Comparison of ENCODE assay signal across 10 mouse cellular contexts in genomic region chr2:168274374-168274935, GRCm38 (mm10). TPM values are rescaled to one million over a fixed set of nuclear protein-coding genes. Genes with fewer than 3 reads are reported as not detected.
DNase-seq lines count a peak whose midpoint lies in the region; ATAC-seq and TF ChIP-seq lines count a peak whose summit lies in the region.
"Had no signal": no experiment of that assay in that cellular context is flagged by ENCODE, and none has a peak within 500 bp of the region (broad histone marks: within the 10 kb centered on the region; RNA-seq: fewer than 3 reads in every experiment).

No protein-coding gene starts in this region.

- H3K36me3 ChIP-seq in intestine, embryonic 14.5 days (ENCODE audit: control insufficient read depth, insufficient read depth, low read length), result no peaks in the 10 kb centered on the region
- H3K36me3 ChIP-seq in intestine, embryonic 15.5 days, result no peaks in the 10 kb centered on the region
- H3K36me3 ChIP-seq in kidney, embryonic 16.5 days (ENCODE audit: insufficient read depth, low read length), result no peaks in the 10 kb centered on the region
- H3K36me3 ChIP-seq in liver, embryonic 13.5 days, result no peaks in the 10 kb centered on the region
- H3K36me3 ChIP-seq: embryonic facial prominence, embryonic 15.5 days; neural tube, embryonic 12.5 days had no signal

- no peaks in the 10 kb centered on the region for H3K9me3 ChIP-seq in intestine, embryonic 14.5 days (ENCODE audit: control insufficient read depth, low read length)
- no peaks in the 10 kb centered on the region for H3K9me3 ChIP-seq in intestine, embryonic 15.5 days
- H3K9me3 ChIP-seq in kidney, embryonic 16.5 days (ENCODE audit: low read length), result no peaks in the 10 kb centered on the region
- H3K9me3 ChIP-seq in liver, embryonic 13.5 days (replicated peaks), result no peaks in the 10 kb centered on the region
- H3K9me3 ChIP-seq: embryonic facial prominence, embryonic 15.5 days; neural tube, embryonic 12.5 days had no signal

- no peak overlapping the region for H3K4me3 ChIP-seq in intestine, embryonic 14.5 days (ENCODE audit: low read depth, low read length)
- H3K4me3 ChIP-seq in intestine, embryonic 15.5 days (replicated peaks), result no peak overlapping the region
- H3K4me3 ChIP-seq in embryonic fibroblast, embryonic 13.5 days (ENCODE audit: insufficient read depth, low read length), result no peak overlapping the region
- no peak overlapping the region for H3K4me3 ChIP-seq in kidney, embryonic 16.5 days (ENCODE audit: low read length)
- H3K4me3 ChIP-seq in liver, embryonic 13.5 days (replicated peaks), result no peak overlapping the region
- H3K4me3 ChIP-seq: embryonic facial prominence, embryonic 15.5 days; neural tube, embryonic 12.5 days had no signal

- 11% methylated on average over 11 of the region's 11 CpGs for WGBS in intestine, embryonic 14.5 days
- 10% methylated on average over 11 of the region's 11 CpGs for WGBS in intestine, embryonic 15.5 days
- WGBS in kidney, embryonic 16.5 days, result 9% methylated on average over 11 of the region's 11 CpGs
- 3% methylated on average over 11 of the region's 11 CpGs for WGBS in liver, embryonic 13.5 days (ENCODE audit: insufficient replicate concordance)

- ATAC-seq in intestine, embryonic 14.5 days (replicated peaks; ENCODE audit: low FRiP score, low TSS enrichment, low read depth), result no peak
- ATAC-seq in intestine, embryonic 15.5 days, result no peak
- ATAC-seq in kidney, embryonic 16.5 days (ENCODE audit: low FRiP score, low TSS enrichment), result 0 out of 2 replicates have a peak, but pooled peaks have one; percentile 14
- no peak for ATAC-seq in liver, embryonic 13.5 days (ENCODE audit: low read depth)

- no peaks in the 10 kb centered on the region for H3K4me1 ChIP-seq in intestine, embryonic 14.5 days (replicated peaks; ENCODE audit: control insufficient read depth, insufficient read depth, low read length)
- H3K4me1 ChIP-seq in intestine, embryonic 15.5 days (replicated peaks), result 0 out of 2 replicates have a peak, but pooled peaks cover 9% of the 10 kb centered on the region
- H3K4me1 ChIP-seq in embryonic fibroblast, embryonic 13.5 days (ENCODE audit: control insufficient read depth, insufficient read depth, low read length), result no peaks in the 10 kb centered on the region
- H3K4me1 ChIP-seq in kidney, embryonic 16.5 days (ENCODE audit: insufficient read depth, low read length), result no peaks in the 10 kb centered on the region
- peaks cover 6% of the 10 kb centered on the region; the same call in 1 of the 2 replicates for H3K4me1 ChIP-seq in liver, embryonic 13.5 days (replicated peaks)

- H3K27me3 ChIP-seq in intestine, embryonic 14.5 days (replicated peaks; ENCODE audit: control insufficient read depth, insufficient read depth, low read length), result peaks cover 31% of the 10 kb centered on the region
- peaks cover 24% of the 10 kb centered on the region for H3K27me3 ChIP-seq in intestine, embryonic 15.5 days (replicated peaks)
- H3K27me3 ChIP-seq in kidney, embryonic 16.5 days (ENCODE audit: insufficient read depth, low read length), result peaks cover 55% of the 10 kb centered on the region
- H3K27me3 ChIP-seq in liver, embryonic 13.5 days, result peaks cover 77% of the 10 kb centered on the region

- H3K9ac ChIP-seq in intestine, embryonic 14.5 days (ENCODE audit: low read length), result no peak overlapping the region
- H3K9ac ChIP-seq in intestine, embryonic 15.5 days, result no peak overlapping the region
- H3K9ac ChIP-seq in kidney, embryonic 16.5 days (replicated peaks; ENCODE audit: low read length), result no peak overlapping the region
- H3K9ac ChIP-seq in liver, embryonic 13.5 days, result no peak overlapping the region
- H3K9ac ChIP-seq: embryonic facial prominence, embryonic 15.5 days; neural tube, embryonic 12.5 days had no signal

- H3K4me2 ChIP-seq in intestine, embryonic 14.5 days (ENCODE audit: low read length), result no peak overlapping the region
- H3K4me2 ChIP-seq in intestine, embryonic 15.5 days (replicated peaks), result no peak overlapping the region
- H3K4me2 ChIP-seq in kidney, embryonic 16.5 days (replicated peaks; ENCODE audit: low read depth, low read length), result no peak overlapping the region
- no peak overlapping the region for H3K4me2 ChIP-seq in liver, embryonic 13.5 days
- H3K4me2 ChIP-seq: embryonic facial prominence, embryonic 15.5 days; neural tube, embryonic 12.5 days had no signal

- no peak overlapping the region for H3K27ac ChIP-seq in intestine, embryonic 14.5 days (ENCODE audit: low read depth)
- no peak overlapping the region for H3K27ac ChIP-seq in intestine, embryonic 15.5 days
- no peak overlapping the region for H3K27ac ChIP-seq in embryonic fibroblast, embryonic 13.5 days (ENCODE audit: insufficient read depth, low read length)
- H3K27ac ChIP-seq in kidney, embryonic 16.5 days (ENCODE audit: low read length), result no peak overlapping the region
- H3K27ac ChIP-seq in liver, embryonic 13.5 days, result no peak overlapping the region
- H3K27ac ChIP-seq: embryonic facial prominence, embryonic 15.5 days; neural tube, embryonic 12.5 days had no signal

- TF ChIP-seq CTCF in embryonic fibroblast, embryonic 13.5 days (IDR thresholded peaks at IDR 0.05; ENCODE audit: borderline replicate concordance, insufficient read depth, low read length), result peak; percentile 58

- peak; percentile 91 for DNase-seq in intestine, embryonic 14.5 days (ENCODE audit: low spot score)
- peak; percentile 29 to 44 for DNase-seq in adrenal gland, postnatal 4 days (ENCODE audit: low spot score in 2 of 2)
- peak; percentile 15 for DNase-seq in liver, embryonic 13.5 days
- DNase-seq in ovary, postnatal 14 days (ENCODE audit: low spot score), result peak; percentile 66
- peak; percentile 54 to 67 for DNase-seq in thymus, postnatal 36 days

- no peak for TF ChIP-seq POLR2A in embryonic fibroblast, embryonic 13.5 days (IDR thresholded peaks at IDR 0.05; ENCODE audit: low read depth, low read length)

RNA-seq across cellular contexts. Expression of gene Kcng1, which starts 7.1 kb away (rescaled TPM):
- polyA plus RNA-seq in intestine, embryonic 14.5 days (2014; fragmentation: Nextera tagmentation; extraction: Ambion mirVana), result 11.7 and 12.0 TPM in 2 replicates
- 6.6 and 8.4 TPM in 2 replicates for polyA plus RNA-seq in intestine, embryonic 15.5 days (2015; fragmentation: Nextera tagmentation; extraction: Ambion mirVana)
- total RNA-seq in adrenal gland, postnatal 4 days (2021), result under 1 TPM; 0.25 to 0.48 TPM
- polyA plus RNA-seq in embryonic fibroblast, embryonic 13.5 days (2011; ENCODE audit: insufficient read length, low read depth, missing spikeins), result 0.65 TPM in 1 of 2 replicates, not detected in the other
- 1.5 and 2.9 TPM in 2 replicates for polyA plus RNA-seq in kidney, embryonic 16.5 days (2015; fragmentation: Nextera tagmentation; extraction: Ambion mirVana)
- polyA plus RNA-seq in liver, embryonic 13.5 days (2015; fragmentation: Nextera tagmentation; extraction: Ambion mirVana), result 0.10 TPM in 2 replicates

RNA-seq across cellular contexts. Expression of gene Mocs3, which starts 44.0 kb away (rescaled TPM):
- 7.7 and 7.8 TPM in 2 replicates for polyA plus RNA-seq in intestine, embryonic 14.5 days (2014; fragmentation: Nextera tagmentation; extraction: Ambion mirVana)
- polyA plus RNA-seq in intestine, embryonic 15.5 days (2015; fragmentation: Nextera tagmentation; extraction: Ambion mirVana), result 5.8 and 7.3 TPM in 2 replicates
- total RNA-seq in adrenal gland, postnatal 4 days (2021), result 10 to 100 TPM; 13.4 to 13.6 TPM
- polyA plus RNA-seq in embryonic fibroblast, embryonic 13.5 days (2011; ENCODE audit: insufficient read length, low read depth, missing spikeins), result 5.9 and 6.1 TPM in 2 replicates
- 6.0 and 6.2 TPM in 2 replicates for polyA plus RNA-seq in kidney, embryonic 16.5 days (2015; fragmentation: Nextera tagmentation; extraction: Ambion mirVana)
- polyA plus RNA-seq in liver, embryonic 13.5 days (2015; fragmentation: Nextera tagmentation; extraction: Ambion mirVana), result 3.4 and 3.9 TPM in 2 replicates

RNA-seq across cellular contexts. Expression of gene Dpm1, which starts 44.1 kb away (rescaled TPM):
- 76.4 and 76.8 TPM in 2 replicates for polyA plus RNA-seq in intestine, embryonic 14.5 days (2014; fragmentation: Nextera tagmentation; extraction: Ambion mirVana)
- polyA plus RNA-seq in intestine, embryonic 15.5 days (2015; fragmentation: Nextera tagmentation; extraction: Ambion mirVana), result 94.9 and 104 TPM in 2 replicates
- 100 to 1,000 TPM in 1 of 2 experiments, 10 to 100 TPM in 1; 93.0 to 109 TPM for total RNA-seq in adrenal gland, postnatal 4 days (2021)
- 45.4 and 53.9 TPM in 2 replicates for polyA plus RNA-seq in embryonic fibroblast, embryonic 13.5 days (2011; ENCODE audit: insufficient read length, low read depth, missing spikeins)
- 82.2 and 99.4 TPM in 2 replicates for polyA plus RNA-seq in kidney, embryonic 16.5 days (2015; fragmentation: Nextera tagmentation; extraction: Ambion mirVana)
- polyA plus RNA-seq in liver, embryonic 13.5 days (2015; fragmentation: Nextera tagmentation; extraction: Ambion mirVana), result 101 and 106 TPM in 2 replicates

RNA-seq across cellular contexts. Expression of gene Gm20716, which starts 44.3 kb away (rescaled TPM):
- polyA plus RNA-seq in intestine, embryonic 14.5 days (2014; fragmentation: Nextera tagmentation; extraction: Ambion mirVana), result 23.3 and 24.8 TPM in 2 replicates
- polyA plus RNA-seq in intestine, embryonic 15.5 days (2015; fragmentation: Nextera tagmentation; extraction: Ambion mirVana), result 12.9 and 14.7 TPM in 2 replicates
- total RNA-seq in adrenal gland, postnatal 4 days (2021), result 10 to 100 TPM; 34.4 to 43.4 TPM
- 45.6 and 46.6 TPM in 2 replicates for polyA plus RNA-seq in embryonic fibroblast, embryonic 13.5 days (2011; ENCODE audit: insufficient read length, low read depth, missing spikeins)
- 16.7 and 18.6 TPM in 2 replicates for polyA plus RNA-seq in kidney, embryonic 16.5 days (2015; fragmentation: Nextera tagmentation; extraction: Ambion mirVana)
- 4.4 and 5.0 TPM in 2 replicates for polyA plus RNA-seq in liver, embryonic 13.5 days (2015; fragmentation: Nextera tagmentation; extraction: Ambion mirVana)

Comparison
In these comparisons a context has a peak if more than half of its experiments do, and no peak if none do; other contexts are left out.
1. DNase-seq: peak in every context shown above with its lines; median percentile 91 in intestine, embryonic 14.5 days; 66 in ovary, postnatal 14 days; 60 in thymus, postnatal 36 days; 36 in adrenal gland, postnatal 4 days; 15 in liver, embryonic 13.5 days.